Mouse (Mus musculus): Measurements from ENCODE around the gene Tmem131.

- TF ChIP-seq CTCF (IDR thresholded peaks at IDR 0.05; ENCODE audit: control insufficient read depth, insufficient read depth, insufficient replicate concordance, low read depth, low read length), result no peak
- TF ChIP-seq POLR2A (IDR thresholded peaks at IDR 0.05; ENCODE audit: control insufficient read depth, low read depth, low read length), result no peak
Measured at GRCm38 (mm10) chr1:36857081-36857480, 86.4 kb downstream of the Tmem131 start.
